Mouse (Mus musculus) heart, adult 8-10 months (tissue): ENCODE data around the gene Kif23. TPM values are rescaled to one million over a fixed set of nuclear protein-coding genes. Genes with fewer than 3 reads are reported as not detected.

Experiments
- DNase-seq: peaks from one replicate; pipeline ENCODE4 v3.0.0; 2022; ENCODE audit warnings: low spot score
- total RNA-seq, 4 experiments: library from RNA; stranded (reverse); gene quantifications; 2 replicates each; pipeline ENCODE4 v1.2.4; 2022

Kif23 gene
- total RNA-seq, 4 experiments from 2014 or later = 0.56 to 2.3 (median 1.4) TPM

GRCm38 (mm10) chr9:61906912-61907311, 39.7 kb downstream of the Kif23 start:
- DNase-seq = no peak

- no peak for DNase-seq
These were observed 41.0 kb downstream of the Kif23 start for GRCm38 (mm10) chr9:61905576-61905975.

- DNase-seq = no peak
These were observed 42.4 kb downstream of the Kif23 start for GRCm38 (mm10) chr9:61904201-61904600.

- no peak for DNase-seq
These were observed 44.1 kb downstream of the Kif23 start for GRCm38 (mm10) chr9:61902445-61902844.

GRCm38 (mm10) chr9:61901574-61901973, 45.0 kb downstream of the Kif23 start:
- DNase-seq = no peak

- peak; percentile 76 for DNase-seq
These were observed 46.8 kb downstream of the Kif23 start for GRCm38 (mm10) chr9:61899804-61900203.

- DNase-seq = peak; percentile 78
These were observed 48.2 kb downstream of the Kif23 start for GRCm38 (mm10) chr9:61898401-61898800.

GRCm38 (mm10) chr9:61895014-61895413, 51.6 kb downstream of the Kif23 start:
- no peak for DNase-seq

GRCm38 (mm10) chr9:61889855-61890254, 56.7 kb downstream of the Kif23 start:
- peak; percentile 64 for DNase-seq

GRCm38 (mm10) chr9:61887661-61888379, 58.8 kb downstream of the Kif23 start:
- no peak for DNase-seq

GRCm38 (mm10) chr9:61885964-61886363, 60.6 kb downstream of the Kif23 start:
- no peak for DNase-seq

GRCm38 (mm10) chr9:61884936-61885335, 61.6 kb downstream of the Kif23 start:
- DNase-seq = no peak

GRCm38 (mm10) chr9:61884375-61884774, 62.2 kb downstream of the Kif23 start:
- DNase-seq = no peak

- DNase-seq = no peak
These were observed 64.4 kb downstream of the Kif23 start for GRCm38 (mm10) chr9:61882179-61882578.

- DNase-seq = peak; percentile 51
These were observed 67.7 kb downstream of the Kif23 start for GRCm38 (mm10) chr9:61878889-61879288.

- DNase-seq = no peak
These were observed 69.0 kb downstream of the Kif23 start for GRCm38 (mm10) chr9:61877373-61878112.

GRCm38 (mm10) chr9:61873325-61873724, 73.2 kb downstream of the Kif23 start:
- no peak for DNase-seq

- no peak for DNase-seq
These were observed 74.2 kb downstream of the Kif23 start for GRCm38 (mm10) chr9:61872246-61872941.

GRCm38 (mm10) chr9:61871839-61872238, 74.7 kb downstream of the Kif23 start:
- no peak for DNase-seq

GRCm38 (mm10) chr9:61867659-61868058, 78.9 kb downstream of the Kif23 start:
- no peak for DNase-seq
